13 mouse cellular contexts compared by ENCODE assay signal in the genomic region with DNA sequence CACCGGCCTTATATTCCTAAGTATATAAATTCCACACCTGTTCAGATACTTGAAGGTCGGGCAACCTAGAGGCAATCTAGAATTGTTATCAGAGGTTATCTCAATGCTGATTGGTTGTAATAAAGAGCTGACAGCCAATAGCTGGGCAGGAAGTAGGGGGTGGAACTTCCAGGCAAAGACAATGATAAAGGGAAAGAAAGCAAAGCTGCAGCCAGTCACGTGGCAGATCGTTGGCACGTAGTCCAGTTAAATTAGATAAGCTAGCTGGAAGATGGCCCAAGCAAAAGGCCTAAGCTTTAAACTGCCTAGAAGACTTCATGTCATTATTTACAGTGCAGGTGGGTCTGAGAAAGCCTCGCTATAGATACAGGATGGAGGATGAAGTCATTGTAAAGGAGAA. TPM values are rescaled to one million over a fixed set of nuclear protein-coding genes. Genes with fewer than 3 reads are reported as not detected.
DNase-seq lines count a peak whose midpoint lies in the region; ATAC-seq and TF ChIP-seq lines count a peak whose summit lies in the region.
"Had no signal": no experiment of that assay in that cellular context is flagged by ENCODE, and none has a peak within 500 bp of the region (broad histone marks: within the 10 kb centered on the region; RNA-seq: fewer than 3 reads in every experiment).

No protein-coding gene starts in this region.

- peak; percentile 57 for DNase-seq in heart, postnatal 0 days (ENCODE audit: low spot score)
- no peak for DNase-seq in testis, postnatal 10 days (ENCODE audit: low spot score)
- DNase-seq in large intestine, adult 2 months (ENCODE audit: low read depth, low spot score): peak; percentile 58
- no peak for DNase-seq in forebrain, embryonic 14.5 days (ENCODE audit: low spot score)
- DNase-seq: cerebellum, adult 8-10 months; gastrocnemius, postnatal 25 days; thymus, adult 2 months had no signal

- no peaks in the 10 kb centered on the region for H3K9me3 ChIP-seq in heart, postnatal 0 days (replicated peaks; ENCODE audit: control insufficient read depth, low read length)
- H3K9me3 ChIP-seq in heart, embryonic 12.5 days (replicated peaks): 0 out of 2 replicates have a peak, but pooled peaks cover 4% of the 10 kb centered on the region
- H3K9me3 ChIP-seq in forebrain, embryonic 14.5 days (replicated peaks; ENCODE audit: control insufficient read depth, low read length): no peaks in the 10 kb centered on the region
- H3K9me3 ChIP-seq in liver, embryonic 12.5 days (replicated peaks): no peaks in the 10 kb centered on the region
- H3K9me3 ChIP-seq: kidney, embryonic 15.5 days; liver, embryonic 15.5 days had no signal

- peaks cover 9% of the 10 kb centered on the region; the same call in 1 of the 2 replicates for H3K4me1 ChIP-seq in heart, postnatal 0 days (ENCODE audit: control insufficient read depth, insufficient read depth)
- peaks cover 10% of the 10 kb centered on the region for H3K4me1 ChIP-seq in heart, embryonic 12.5 days (replicated peaks)
- peaks cover 12% of the 10 kb centered on the region for H3K4me1 ChIP-seq in testis, adult 2 months (ENCODE audit: control insufficient read depth, insufficient read depth, low read length)
- H3K4me1 ChIP-seq in forebrain, embryonic 14.5 days (ENCODE audit: control insufficient read depth, insufficient read depth, low read length): peaks cover 4% of the 10 kb centered on the region; the same call in 1 of the 2 replicates
- H3K4me1 ChIP-seq in liver, embryonic 12.5 days: peaks cover 32% of the 10 kb centered on the region

- H3K9ac ChIP-seq in heart, postnatal 0 days (replicated peaks; ENCODE audit: low read depth, low read length): no peak overlapping the region
- no peak overlapping the region for H3K9ac ChIP-seq in heart, embryonic 12.5 days
- no peak overlapping the region for H3K9ac ChIP-seq in forebrain, embryonic 14.5 days (ENCODE audit: low read length)
- no peak overlapping the region for H3K9ac ChIP-seq in liver, embryonic 12.5 days
- H3K9ac ChIP-seq: kidney, embryonic 15.5 days; liver, embryonic 15.5 days had no signal

- no peak for ATAC-seq in heart, postnatal 0 days (ENCODE audit: insufficient read depth, low read depth)
- ATAC-seq in heart, embryonic 12.5 days (ENCODE audit: insufficient number of reproducible peaks, low FRiP score): no peak
- no peak for ATAC-seq in forebrain, embryonic 14.5 days
- no peak for ATAC-seq in liver, embryonic 12.5 days
- ATAC-seq: hindbrain, postnatal 0 days had no signal

- no peak overlapping the region for H3K27ac ChIP-seq in heart, postnatal 0 days (ENCODE audit: low read depth)
- H3K27ac ChIP-seq in heart, embryonic 12.5 days (ENCODE audit: poor library complexity, severe bottlenecking): no peak overlapping the region
- H3K27ac ChIP-seq in testis, adult 2 months (ENCODE audit: control insufficient read depth, insufficient read depth, low read depth, low read length): no peak overlapping the region
- H3K27ac ChIP-seq in forebrain, embryonic 14.5 days (ENCODE audit: low read depth, low read length): no peak overlapping the region
- no peak overlapping the region for H3K27ac ChIP-seq in liver, embryonic 12.5 days
- H3K27ac ChIP-seq: hindbrain, postnatal 0 days; kidney, embryonic 15.5 days; liver, embryonic 15.5 days had no signal

- H3K4me3 ChIP-seq in heart, postnatal 0 days (ENCODE audit: low read depth, low read length): no peak overlapping the region
- no peak overlapping the region for H3K4me3 ChIP-seq in heart, embryonic 12.5 days
- H3K4me3 ChIP-seq in testis, adult 2 months (ENCODE audit: control insufficient read depth, low read depth, low read length): peak overlapping the region; percentile 89
- no peak overlapping the region for H3K4me3 ChIP-seq in forebrain, embryonic 14.5 days (ENCODE audit: low read depth, low read length)
- H3K4me3 ChIP-seq in liver, embryonic 12.5 days: no peak overlapping the region
- H3K4me3 ChIP-seq: kidney, embryonic 15.5 days; liver, embryonic 15.5 days had no signal

- no peak for TF ChIP-seq CTCF in heart, postnatal 0 days (IDR thresholded peaks at IDR 0.05; ENCODE audit: low read depth)
- TF ChIP-seq CTCF in testis, adult 2 months (IDR thresholded peaks at IDR 0.05; ENCODE audit: control insufficient read depth, insufficient read depth, insufficient replicate concordance, low read depth, low read length): no peak

- no peak for TF ChIP-seq EP300 in heart, postnatal 0 days (IDR thresholded peaks at IDR 0.05; ENCODE audit: low read depth)

- H3K27me3 ChIP-seq in heart, postnatal 0 days (ENCODE audit: control insufficient read depth, insufficient read depth, low read length): no peaks in the 10 kb centered on the region
- H3K27me3 ChIP-seq in heart, embryonic 12.5 days (replicated peaks): no peaks in the 10 kb centered on the region
- H3K27me3 ChIP-seq in testis, adult 2 months (ENCODE audit: control insufficient read depth, insufficient read depth, low read length): no peaks in the 10 kb centered on the region
- H3K27me3 ChIP-seq in forebrain, embryonic 14.5 days (replicated peaks; ENCODE audit: control insufficient read depth, insufficient read depth, low read length): no peaks in the 10 kb centered on the region
- no peaks in the 10 kb centered on the region for H3K27me3 ChIP-seq in liver, embryonic 12.5 days (replicated peaks)
- H3K27me3 ChIP-seq: kidney, embryonic 15.5 days; liver, embryonic 15.5 days had no signal

- TF ChIP-seq POLR2A in testis, adult 2 months (IDR thresholded peaks at IDR 0.05; ENCODE audit: control insufficient read depth, low read depth, low read length): no peak

- H3K36me3 ChIP-seq in heart, postnatal 0 days (replicated peaks; ENCODE audit: control insufficient read depth, insufficient read depth, low read length): no peaks in the 10 kb centered on the region
- no peaks in the 10 kb centered on the region for H3K36me3 ChIP-seq in heart, embryonic 12.5 days
- no peaks in the 10 kb centered on the region for H3K36me3 ChIP-seq in testis, adult 2 months (ENCODE audit: control insufficient read depth, insufficient read depth, low read length)
- H3K36me3 ChIP-seq in forebrain, embryonic 14.5 days (ENCODE audit: control insufficient read depth, insufficient read depth, low read length): no peaks in the 10 kb centered on the region
- H3K36me3 ChIP-seq in liver, embryonic 12.5 days: no peaks in the 10 kb centered on the region
- H3K36me3 ChIP-seq: kidney, embryonic 15.5 days; liver, embryonic 15.5 days had no signal

- 32% methylated on average over 6 of the region's 6 CpGs for WGBS in heart, postnatal 0 days
- WGBS in heart, embryonic 12.5 days: 49% methylated on average over 6 of the region's 6 CpGs
- 25% methylated on average over 6 of the region's 6 CpGs for WGBS in large intestine, adult 2 months
- 74% methylated on average over 6 of the region's 6 CpGs for WGBS in forebrain, embryonic 14.5 days
- 53% methylated on average over 6 of the region's 6 CpGs for WGBS in liver, embryonic 12.5 days (ENCODE audit: insufficient replicate concordance)

- H3K4me2 ChIP-seq in heart, postnatal 0 days (ENCODE audit: low read depth, low read length): no peak overlapping the region
- H3K4me2 ChIP-seq in heart, embryonic 12.5 days: no peak overlapping the region
- no peak overlapping the region for H3K4me2 ChIP-seq in forebrain, embryonic 14.5 days (ENCODE audit: low read length)
- H3K4me2 ChIP-seq in liver, embryonic 12.5 days: no peak overlapping the region
- H3K4me2 ChIP-seq: kidney, embryonic 15.5 days; liver, embryonic 15.5 days had no signal

RNA-seq across cellular contexts. Expression of a gene that starts 3.3 kb away (rescaled TPM):
- total RNA-seq in heart, postnatal 0 days (2014; rRNA removed; ENCODE audit: low replicate concordance): 5.6 and 13.3 TPM in 2 replicates
- polyA plus RNA-seq in heart, postnatal 0 days (2015; fragmentation: Nextera tagmentation; extraction: Ambion mirVana): 9.0 and 10.3 TPM in 2 replicates
- 30.6 and 31.1 TPM in 2 replicates for polyA plus RNA-seq in heart, embryonic 12.5 days (2016; fragmentation: Nextera tagmentation; extraction: Ambion mirVana)
- 20.0 and 21.3 TPM in 2 replicates for polyA plus RNA-seq in testis, adult 2 months (2012; rRNA removed)
- 3.5 and 5.1 TPM in 2 replicates for polyA plus RNA-seq in large intestine, adult 2 months (2012; rRNA removed)
- polyA plus RNA-seq in forebrain, embryonic 14.5 days (2014; fragmentation: Nextera tagmentation; extraction: Ambion mirVana): 23.4 and 28.9 TPM in 2 replicates
- polyA plus RNA-seq in liver, embryonic 12.5 days (2016; fragmentation: Nextera tagmentation; extraction: Ambion mirVana): 28.1 and 28.4 TPM in 2 replicates

Comparison
In these comparisons a context has a peak if more than half of its experiments do, and no peak if none do; other contexts are left out.
1. DNase-seq: peak in heart, postnatal 0 days (single experiment) and large intestine, adult 2 months (single experiment); none in testis, postnatal 10 days (single experiment) and forebrain, embryonic 14.5 days (single experiment).